In genomic region chr10:41490518-41490873, GRCm38 (mm10) we compare ENCODE assay signal across 8 mouse cellular contexts. TPM values are rescaled to one million over a fixed set of nuclear protein-coding genes. Genes with fewer than 3 reads are reported as not detected.
DNase-seq lines count a peak whose midpoint lies in the region; ATAC-seq and TF ChIP-seq lines count a peak whose summit lies in the region.

No protein-coding gene starts in this region.

- no peak for TF ChIP-seq POLR2A in cortical plate, adult 2 months (IDR thresholded peaks at IDR 0.05; ENCODE audit: extremely low read depth, insufficient read depth, low read length)

- H3K4me3 ChIP-seq in kidney, embryonic 15.5 days (replicated peaks), result peak overlapping the region; percentile 65
- H3K4me3 ChIP-seq in cortical plate, adult 2 months (ENCODE audit: insufficient read depth, low read length), result peak overlapping the region; percentile 88
- peak overlapping the region; percentile 72 for H3K4me3 ChIP-seq in hindbrain, embryonic 15.5 days
- H3K4me3 ChIP-seq in midbrain, embryonic 15.5 days, result peak overlapping the region; percentile 86

- H3K9me3 ChIP-seq in kidney, embryonic 15.5 days (replicated peaks), result no peaks in the 10 kb centered on the region
- no peaks in the 10 kb centered on the region for H3K9me3 ChIP-seq in hindbrain, embryonic 15.5 days
- H3K9me3 ChIP-seq in midbrain, embryonic 15.5 days, result no peaks in the 10 kb centered on the region

- H3K9ac ChIP-seq in kidney, embryonic 15.5 days, result peak overlapping the region; percentile 71
- H3K9ac ChIP-seq in hindbrain, embryonic 15.5 days, result peak overlapping the region; percentile 72
- peak overlapping the region; percentile 75 for H3K9ac ChIP-seq in midbrain, embryonic 15.5 days

- ATAC-seq in kidney, embryonic 15.5 days (replicated peaks; ENCODE audit: low FRiP score), result peak; percentile 47; the same call in 1 of the 2 replicates
- peak; percentile 77 for ATAC-seq in hindbrain, embryonic 15.5 days (ENCODE audit: low FRiP score, low read depth)
- peak; percentile 76 for ATAC-seq in midbrain, embryonic 15.5 days (replicated peaks)

- WGBS in kidney, embryonic 15.5 days, result under 1% methylated on average over 29 of the region's 29 CpGs
- WGBS in hindbrain, embryonic 15.5 days, result under 1% methylated on average over 29 of the region's 29 CpGs
- under 1% methylated on average over 29 of the region's 29 CpGs for WGBS in midbrain, embryonic 15.5 days

- peaks cover 27% of the 10 kb centered on the region for H3K36me3 ChIP-seq in kidney, embryonic 15.5 days
- no peaks in the 10 kb centered on the region for H3K36me3 ChIP-seq in hindbrain, embryonic 15.5 days
- no peaks in the 10 kb centered on the region for H3K36me3 ChIP-seq in midbrain, embryonic 15.5 days (replicated peaks)

- peak overlapping the region; percentile 99 for H3K4me2 ChIP-seq in kidney, embryonic 15.5 days
- H3K4me2 ChIP-seq in hindbrain, embryonic 15.5 days, result peak overlapping the region; percentile 95
- H3K4me2 ChIP-seq in midbrain, embryonic 15.5 days, result peak overlapping the region; percentile 98

- H3K4me1 ChIP-seq in kidney, embryonic 15.5 days, result peaks cover 25% of the 10 kb centered on the region
- H3K4me1 ChIP-seq in cortical plate, adult 2 months (ENCODE audit: control insufficient read depth, insufficient read depth, low read length), result no peaks in the 10 kb centered on the region
- peaks cover 19% of the 10 kb centered on the region for H3K4me1 ChIP-seq in hindbrain, embryonic 15.5 days (replicated peaks)
- H3K4me1 ChIP-seq in midbrain, embryonic 15.5 days, result peaks cover 18% of the 10 kb centered on the region

- H3K27me3 ChIP-seq in kidney, embryonic 15.5 days, result 0 out of 2 replicates have a peak, but pooled peaks cover 3% of the 10 kb centered on the region
- no peaks in the 10 kb centered on the region for H3K27me3 ChIP-seq in hindbrain, embryonic 15.5 days
- no peaks in the 10 kb centered on the region; the same call in 1 of the 2 replicates for H3K27me3 ChIP-seq in midbrain, embryonic 15.5 days (replicated peaks)

- no peak for DNase-seq in kidney, adult 8-10 months
- DNase-seq in cerebellum, adult 18-20 months, result no peak
- no peak for DNase-seq in cerebellum, postnatal 4 days (ENCODE audit: low spot score in 2 of 2)
- DNase-seq in thymus, postnatal 10 days (ENCODE audit: low spot score in 2 of 2), result no peak

- H3K27ac ChIP-seq in kidney, embryonic 15.5 days, result no peak overlapping the region
- H3K27ac ChIP-seq in cortical plate, adult 2 months (ENCODE audit: insufficient read depth, low read length), result peak overlapping the region; percentile 62; the same call in 1 of the 2 replicates
- 0 out of 2 replicates have a peak overlapping the region, but pooled peaks have one; percentile 62 for H3K27ac ChIP-seq in hindbrain, embryonic 15.5 days (replicated peaks)
- peak overlapping the region; percentile 59; the same call in 1 of the 2 replicates for H3K27ac ChIP-seq in midbrain, embryonic 15.5 days

- no peak for TF ChIP-seq CTCF in cortical plate, adult 2 months (IDR thresholded peaks at IDR 0.05; ENCODE audit: extremely low read depth, insufficient read depth, low read length)

RNA-seq across cellular contexts. Expression of gene Ppil6, which starts 0.3 kb away (rescaled TPM):
- 2.4 and 2.6 TPM in 2 replicates for polyA plus RNA-seq in kidney, embryonic 15.5 days (2015; fragmentation: Nextera tagmentation; extraction: Ambion mirVana)
- polyA plus RNA-seq in cortical plate, adult 2 months (2012; rRNA removed), result 5.2 and 7.0 TPM in 2 replicates
- 3.7 and 4.5 TPM in 2 replicates for polyA plus RNA-seq in hindbrain, embryonic 15.5 days (2015; fragmentation: Nextera tagmentation; extraction: Ambion mirVana)
- polyA plus RNA-seq in midbrain, embryonic 15.5 days (2015; fragmentation: Nextera tagmentation; extraction: Ambion mirVana), result 3.2 and 3.3 TPM in 2 replicates

RNA-seq across cellular contexts. Expression of gene Smpd2, which starts 0.3 kb away (rescaled TPM):
- polyA plus RNA-seq in kidney, embryonic 15.5 days (2015; fragmentation: Nextera tagmentation; extraction: Ambion mirVana), result 59.6 and 72.0 TPM in 2 replicates
- 33.8 and 36.5 TPM in 2 replicates for polyA plus RNA-seq in cortical plate, adult 2 months (2012; rRNA removed)
- 45.6 and 48.3 TPM in 2 replicates for polyA plus RNA-seq in hindbrain, embryonic 15.5 days (2015; fragmentation: Nextera tagmentation; extraction: Ambion mirVana)
- polyA plus RNA-seq in midbrain, embryonic 15.5 days (2015; fragmentation: Nextera tagmentation; extraction: Ambion mirVana), result 38.8 and 41.6 TPM in 2 replicates

RNA-seq across cellular contexts. Expression of gene Mical1, which starts 14.4 kb away (rescaled TPM):
- 31.5 and 39.3 TPM in 2 replicates for polyA plus RNA-seq in kidney, embryonic 15.5 days (2015; fragmentation: Nextera tagmentation; extraction: Ambion mirVana)
- polyA plus RNA-seq in cortical plate, adult 2 months (2012; rRNA removed), result 15.3 and 18.4 TPM in 2 replicates
- polyA plus RNA-seq in hindbrain, embryonic 15.5 days (2015; fragmentation: Nextera tagmentation; extraction: Ambion mirVana), result 24.6 and 29.1 TPM in 2 replicates
- polyA plus RNA-seq in midbrain, embryonic 15.5 days (2015; fragmentation: Nextera tagmentation; extraction: Ambion mirVana), result 19.6 and 21.5 TPM in 2 replicates

RNA-seq across cellular contexts. Expression of gene Cd164, which starts 28.7 kb away (rescaled TPM):
- polyA plus RNA-seq in kidney, embryonic 15.5 days (2015; fragmentation: Nextera tagmentation; extraction: Ambion mirVana), result 180 and 188 TPM in 2 replicates
- 51.3 and 59.3 TPM in 2 replicates for polyA plus RNA-seq in cortical plate, adult 2 months (2012; rRNA removed)
- polyA plus RNA-seq in hindbrain, embryonic 15.5 days (2015; fragmentation: Nextera tagmentation; extraction: Ambion mirVana), result 53.4 and 55.4 TPM in 2 replicates
- 43.8 and 48.7 TPM in 2 replicates for polyA plus RNA-seq in midbrain, embryonic 15.5 days (2015; fragmentation: Nextera tagmentation; extraction: Ambion mirVana)

RNA-seq across cellular contexts. Expression of gene Zbtb24, which starts 40.3 kb away (rescaled TPM):
- polyA plus RNA-seq in kidney, embryonic 15.5 days (2015; fragmentation: Nextera tagmentation; extraction: Ambion mirVana), result 18.3 and 19.8 TPM in 2 replicates
- polyA plus RNA-seq in cortical plate, adult 2 months (2012; rRNA removed), result 14.2 and 17.6 TPM in 2 replicates
- polyA plus RNA-seq in hindbrain, embryonic 15.5 days (2015; fragmentation: Nextera tagmentation; extraction: Ambion mirVana), result 18.3 and 19.5 TPM in 2 replicates
- 19.8 and 22.3 TPM in 2 replicates for polyA plus RNA-seq in midbrain, embryonic 15.5 days (2015; fragmentation: Nextera tagmentation; extraction: Ambion mirVana)
